Mouse (Mus musculus) neural tube, embryonic 10.5 days (tissue): ENCODE data around the gene Ywhah.
"Not testable (repeated sequence)": the region's sequence is repeated elsewhere in the genome, so short reads cannot be mapped to it uniquely, and the experiment has no call there.

Experiments used
- DNase-seq: peaks from one replicate; pipeline ENCODE4 v3.0.0-alpha.2; 2017; ENCODE audit warnings: low spot score; ENCODE audit errors: extremely low spot score

The Ywhah gene

GRCm38 (mm10) chr5:33011132-33012106 lies 7.2 kb upstream of the Ywhah start:
- DNase-seq: no peak

GRCm38 (mm10) chr5:33014096-33014495 lies 4.5 kb upstream of the Ywhah start:
- no peak for DNase-seq

- DNase-seq: no peak
Measured at GRCm38 (mm10) chr5:33015579-33015978, 3.0 kb upstream of the Ywhah start.

- no peak for DNase-seq
Measured at GRCm38 (mm10) chr5:33018189-33018560, 441 bp upstream of the Ywhah start.

- DNase-seq: no peak
Measured at GRCm38 (mm10) chr5:33019426-33019821, 808 bp downstream of the Ywhah start.

GRCm38 (mm10) chr5:33021622-33022021 lies 3.0 kb downstream of the Ywhah start:
- DNase-seq: no peak

- DNase-seq: no peak
Measured at GRCm38 (mm10) chr5:33023337-33023736, 4.7 kb downstream of the Ywhah start.

GRCm38 (mm10) chr5:33024474-33024873 lies 5.9 kb downstream of the Ywhah start:
- no peak for DNase-seq

GRCm38 (mm10) chr5:33028656-33029055 lies 10.0 kb downstream of the Ywhah start:
- DNase-seq: no peak

GRCm38 (mm10) chr5:33030425-33031175 lies 12.0 kb downstream of the Ywhah start:
- DNase-seq: no peak

GRCm38 (mm10) chr5:33032036-33032773 lies 13.6 kb downstream of the Ywhah start:
- DNase-seq: no peak

GRCm38 (mm10) chr5:33033121-33033520 lies 14.5 kb downstream of the Ywhah start:
- peak; percentile 90 for DNase-seq

- DNase-seq: not testable (repeated sequence)
Measured at GRCm38 (mm10) chr5:33033633-33034032, 15.0 kb downstream of the Ywhah start.

GRCm38 (mm10) chr5:33034100-33034499 lies 15.5 kb downstream of the Ywhah start:
- DNase-seq: no peak

GRCm38 (mm10) chr5:33034916-33035315 lies 16.3 kb downstream of the Ywhah start:
- no peak for DNase-seq

- DNase-seq: no peak
Measured at GRCm38 (mm10) chr5:33038656-33039509, 20.3 kb downstream of the Ywhah start.

- peak; percentile 71 for DNase-seq
Measured at GRCm38 (mm10) chr5:33039510-33039911, 20.9 kb downstream of the Ywhah start.

- not testable (repeated sequence) for DNase-seq
Measured at GRCm38 (mm10) chr5:33040735-33041134, 22.1 kb downstream of the Ywhah start.

- DNase-seq: no peak
Measured at GRCm38 (mm10) chr5:33043397-33043796, 24.8 kb downstream of the Ywhah start.

- no peak for DNase-seq
Measured at GRCm38 (mm10) chr5:33044636-33045315, 26.2 kb downstream of the Ywhah start.
